Mouse (Mus musculus) spleen, adult 2 months (tissue): ENCODE measurements around the gene Cnnm1.

Experiments
- CTCF ChIP-seq: fragments of 200-500 bp; IDR thresholded peaks from 2 replicates; pipeline ENCODE4 v1.5.1; 2011; ENCODE audit warnings: mild to moderate bottlenecking, inconsistent platforms; ENCODE audit not compliant: insufficient read depth, insufficient read length, insufficient replicate concordance; ENCODE audit errors: extremely low read depth
- POLR2A ChIP-seq: fragments of 200-500 bp; IDR thresholded peaks from 2 replicates; pipeline ENCODE4 v1.6.1; 2011; ENCODE audit warnings: low read depth, low read length, inconsistent platforms

DNA sequence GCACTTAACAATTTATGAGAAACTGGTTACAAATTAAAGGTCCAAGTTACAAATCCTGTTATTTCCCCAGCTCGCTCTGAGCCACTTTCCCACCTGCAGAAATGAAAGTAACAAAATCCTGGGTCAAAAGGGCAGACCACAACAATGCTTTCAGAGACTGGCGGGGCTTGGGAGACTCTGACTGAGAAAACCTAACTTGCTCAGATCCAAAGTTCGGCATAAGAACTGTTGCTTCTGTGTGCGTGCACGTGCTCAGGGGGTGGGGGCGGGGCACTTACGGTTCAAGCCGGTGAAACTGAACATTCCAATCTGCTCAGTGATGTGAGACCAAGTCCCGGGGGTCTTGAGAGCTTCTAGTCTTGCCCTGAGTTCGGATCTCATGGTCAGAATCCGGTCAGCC is 62.4 kb downstream of the Cnnm1 start:
- TF ChIP-seq POLR2A (no peak), CTCF (no peak)
